Mouse (Mus musculus): ENCODE results near the gene Ptma. TPM values are rescaled to one million over a fixed set of nuclear protein-coding genes. Genes with fewer than 3 reads are reported as not detected.

Gene Ptma
- polyA plus RNA-seq, 1 experiment from 2014 or later = 2,611 TPM

DNA sequence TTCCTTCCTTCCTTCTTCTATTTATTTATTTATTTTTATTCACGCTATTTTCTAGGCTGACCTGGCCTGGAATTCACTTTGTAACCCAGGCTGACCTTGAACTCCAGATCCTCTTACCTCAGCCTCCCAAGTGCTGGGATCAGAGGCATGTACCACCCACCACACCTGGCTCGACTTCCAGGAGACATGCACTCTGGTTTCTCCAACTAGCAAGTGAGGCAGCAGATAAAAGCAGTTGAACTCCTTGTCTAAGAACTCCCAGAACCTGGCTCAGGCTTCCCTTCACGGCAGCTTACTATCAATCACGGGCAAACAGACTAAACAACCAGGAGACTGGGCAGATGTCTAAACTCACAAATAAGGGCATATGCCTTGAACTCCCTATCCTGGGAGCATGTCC is 25.8 kb upstream of the Ptma start:
- DNase-seq (ENCODE audit: low spot score) = no peak
- Histone ChIP-seq H3K27me3 (ENCODE audit: insufficient read depth, poor library complexity, severe bottlenecking) (no peaks in the 10 kb centered on the region), H3K4me1 (replicated peaks) (peaks cover 80% of the 10 kb centered on the region), H3K9me3 (no peaks in the 10 kb centered on the region), H3K27ac (peak overlapping the region; percentile 94), H3K4me3 (no peak overlapping the region), H3K36me3 (no peaks in the 10 kb centered on the region)
- 79% methylated on average over 4 of the region's 4 CpGs for WGBS

GRCm38 (mm10) chr1:86501114-86501532 is 25.4 kb upstream of the Ptma start:
- Histone ChIP-seq H3K27me3 (ENCODE audit: insufficient read depth, poor library complexity, severe bottlenecking) (no peaks in the 10 kb centered on the region), H3K9me3 (no peaks in the 10 kb centered on the region), H3K4me1 (replicated peaks) (peaks cover 85% of the 10 kb centered on the region), H3K36me3 (no peaks in the 10 kb centered on the region), H3K4me3 (0 out of 2 replicates have a peak overlapping the region, but pooled peaks have one; percentile 6), H3K27ac (peak overlapping the region; percentile 94)
- DNase-seq (ENCODE audit: low spot score) = peak; percentile 77
- 37% methylated on average over 6 of the region's 6 CpGs for WGBS

DNA sequence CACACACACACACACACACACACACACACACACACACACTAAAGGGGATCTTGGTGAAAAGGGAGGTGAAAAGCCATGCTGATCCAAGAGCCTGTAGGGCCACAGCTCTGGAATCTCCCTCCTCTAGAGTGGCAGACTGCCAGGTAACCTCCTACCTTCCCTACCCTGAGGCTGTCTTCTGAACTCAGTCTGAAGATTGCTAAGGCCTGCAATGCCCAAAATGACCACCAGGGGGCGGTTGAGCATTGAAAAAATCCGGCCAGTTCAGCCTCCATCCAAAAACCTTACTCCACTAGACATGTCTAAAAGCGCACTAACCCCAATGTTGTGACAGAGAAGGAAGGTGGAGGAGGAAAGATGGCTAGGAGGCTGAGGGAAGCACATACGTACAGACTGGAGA is 25.0 kb upstream of the Ptma start:
- Histone ChIP-seq H3K4me1 (replicated peaks) (peaks cover 89% of the 10 kb centered on the region), H3K4me3 (peak overlapping the region; percentile 32; the same call in 1 of the 2 replicates), H3K9me3 (no peaks in the 10 kb centered on the region), H3K27me3 (ENCODE audit: insufficient read depth, poor library complexity, severe bottlenecking) (no peaks in the 10 kb centered on the region), H3K27ac (peak overlapping the region; percentile 94), H3K36me3 (no peaks in the 10 kb centered on the region)
- DNase-seq (ENCODE audit: low spot score) = peak; percentile 93
- under 1% methylated on average over 4 of the region's 4 CpGs for WGBS

DNA sequence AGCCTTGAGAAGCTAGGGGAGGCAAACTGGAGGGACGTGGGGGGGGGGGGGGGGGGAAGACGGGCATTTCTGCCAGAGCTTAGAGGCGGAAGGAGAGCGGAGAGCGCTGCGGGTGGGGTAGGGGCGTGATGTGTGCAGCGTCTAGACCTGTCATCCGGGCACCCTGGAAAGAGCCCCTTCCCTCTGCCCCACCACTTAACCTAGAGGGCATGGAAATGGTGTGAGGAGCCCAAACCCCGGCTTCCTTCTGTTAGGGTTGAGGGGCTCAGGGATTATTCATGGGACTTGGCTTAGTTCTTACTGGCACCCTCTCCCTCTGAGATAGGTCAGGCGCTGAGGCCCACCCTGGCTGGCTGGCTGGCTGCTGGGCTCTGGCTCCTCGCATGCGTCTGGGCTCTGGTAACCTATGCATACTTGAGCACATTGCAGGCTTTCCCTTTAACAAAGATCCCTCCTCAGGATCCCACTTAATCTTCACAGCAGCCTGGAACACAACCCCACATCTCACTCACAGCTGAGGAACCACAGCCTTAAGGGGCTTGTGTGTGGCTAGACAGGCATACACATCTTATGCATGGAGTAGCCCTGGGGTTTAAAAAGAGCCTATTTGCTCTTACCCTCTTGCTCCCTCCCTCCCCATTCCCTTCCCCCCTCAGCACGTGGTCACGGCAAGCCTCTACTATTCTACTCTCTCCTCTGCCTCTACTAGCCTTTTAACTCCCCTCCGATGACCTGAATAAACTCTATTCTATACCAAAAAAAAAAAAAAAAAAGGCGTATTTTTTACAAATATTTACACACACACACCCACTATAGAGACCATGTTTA is 24.1 kb upstream of the Ptma start:
- Histone ChIP-seq H3K9me3 (no peaks in the 10 kb centered on the region), H3K27ac (peak overlapping the region; percentile 94), H3K4me1 (replicated peaks) (peaks cover 90% of the 10 kb centered on the region), H3K36me3 (no peaks in the 10 kb centered on the region), H3K27me3 (ENCODE audit: insufficient read depth, poor library complexity, severe bottlenecking) (no peaks in the 10 kb centered on the region), H3K4me3 (peak overlapping the region; percentile 51)
- WGBS = 12% methylated on average over 17 of the region's 17 CpGs
- peak; percentile 49 for DNase-seq (ENCODE audit: low spot score)

DNA sequence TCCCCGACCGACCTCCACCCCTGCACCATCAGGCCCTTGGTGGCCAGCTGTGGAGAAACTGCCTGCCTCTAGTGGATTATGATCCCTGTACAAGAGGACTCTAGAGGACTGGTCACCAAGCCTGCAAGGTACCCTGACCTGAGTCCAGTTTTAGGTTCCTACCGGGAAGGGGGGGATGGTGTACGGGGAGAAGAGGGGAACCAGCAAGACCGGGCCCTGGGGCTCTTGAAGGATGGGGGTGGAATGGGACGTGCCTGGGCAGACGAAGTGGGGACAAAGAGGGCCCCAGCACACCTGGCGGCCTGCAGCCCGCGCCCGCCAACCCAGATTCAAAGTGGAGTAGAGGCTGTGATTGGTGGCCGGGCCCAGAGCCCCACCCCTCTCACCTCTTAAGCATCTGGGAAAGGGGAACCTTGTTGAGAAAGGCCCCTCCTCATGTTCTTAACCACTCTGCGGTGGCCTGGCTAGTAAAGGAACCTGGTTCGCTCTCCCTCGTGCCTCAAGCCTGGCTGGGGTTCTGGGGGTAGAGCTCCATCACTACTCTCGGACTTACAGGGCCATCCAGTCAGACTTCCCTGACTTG is 23.3 kb upstream of the Ptma start:
- Histone ChIP-seq H3K27ac (peak overlapping the region; percentile 94), H3K27me3 (ENCODE audit: insufficient read depth, poor library complexity, severe bottlenecking) (no peaks in the 10 kb centered on the region), H3K9me3 (no peaks in the 10 kb centered on the region), H3K4me3 (peak overlapping the region; percentile 51), H3K36me3 (no peaks in the 10 kb centered on the region), H3K4me1 (replicated peaks) (peaks cover 88% of the 10 kb centered on the region)
- peak; percentile 77 for DNase-seq (ENCODE audit: low spot score)
- WGBS = 6% methylated on average over 16 of the region's 16 CpGs

GRCm38 (mm10) chr1:86503906-86504696 is 22.4 kb upstream of the Ptma start:
- Histone ChIP-seq H3K9me3 (no peaks in the 10 kb centered on the region), H3K36me3 (no peaks in the 10 kb centered on the region), H3K4me1 (replicated peaks) (peaks cover 83% of the 10 kb centered on the region), H3K27me3 (ENCODE audit: insufficient read depth, poor library complexity, severe bottlenecking) (no peaks in the 10 kb centered on the region), H3K4me3 (peak overlapping the region; percentile 51), H3K27ac (peak overlapping the region; percentile 94)
- DNase-seq (ENCODE audit: low spot score) = peak; percentile 99
- under 1% methylated on average over 64 of the region's 64 CpGs for WGBS

DNA sequence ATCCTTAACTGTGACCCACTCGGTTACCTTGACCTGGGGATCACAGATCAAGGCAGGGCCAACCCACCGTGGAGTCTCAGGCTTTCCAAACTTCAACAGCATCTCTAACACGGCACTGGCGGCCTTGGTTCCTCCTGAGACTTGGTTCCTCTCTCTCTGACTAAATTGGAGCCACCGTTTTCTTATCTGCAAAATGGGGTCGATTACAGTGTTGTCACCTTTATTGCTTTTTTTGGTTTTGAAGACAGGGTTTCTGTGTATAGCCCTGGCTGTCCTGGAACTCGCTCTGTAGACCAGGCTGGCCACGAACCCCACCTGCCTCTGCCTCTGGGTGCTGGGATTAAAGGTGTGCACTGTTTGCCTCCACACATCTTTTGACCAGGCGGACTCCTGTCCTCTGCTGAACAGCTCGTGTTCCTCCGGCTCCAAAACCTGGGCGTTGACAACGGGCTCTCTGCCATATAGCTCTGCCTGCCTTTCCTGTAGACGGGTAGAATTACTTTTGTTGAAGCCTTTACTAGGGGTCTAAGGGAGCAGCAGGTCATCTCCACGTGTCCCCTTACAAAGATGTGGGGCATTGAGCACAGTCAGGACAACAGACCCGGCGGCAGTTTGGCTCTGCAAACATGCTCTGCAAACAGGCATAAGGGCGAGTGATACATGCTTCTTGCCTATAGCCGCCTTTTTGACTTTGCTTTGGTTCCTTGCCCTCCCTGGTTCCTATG is 21.7 kb upstream of the Ptma start:
- Histone ChIP-seq H3K9me3 (no peaks in the 10 kb centered on the region), H3K36me3 (no peaks in the 10 kb centered on the region), H3K27me3 (ENCODE audit: insufficient read depth, poor library complexity, severe bottlenecking) (no peaks in the 10 kb centered on the region), H3K27ac (peak overlapping the region; percentile 94), H3K4me1 (replicated peaks) (peaks cover 87% of the 10 kb centered on the region), H3K4me3 (peak overlapping the region; percentile 51)
- peak; percentile 61 for DNase-seq (ENCODE audit: low spot score)
- 15% methylated on average over 19 of the region's 19 CpGs for WGBS

- peaks cover 86% of the 10 kb centered on the region for H3K4me1 ChIP-seq (replicated peaks)
- DNase-seq (ENCODE audit: low spot score) = peak; percentile 62
- H3K9me3 ChIP-seq = no peaks in the 10 kb centered on the region
- peak overlapping the region; percentile 51; the same call in 1 of the 2 replicates for H3K4me3 ChIP-seq
- no peaks in the 10 kb centered on the region for H3K36me3 ChIP-seq
- no peaks in the 10 kb centered on the region for H3K27me3 ChIP-seq (ENCODE audit: insufficient read depth, poor library complexity, severe bottlenecking)
- peak overlapping the region; percentile 94 for H3K27ac ChIP-seq
- WGBS = 38% methylated on average over 1 of the region's 1 CpGs
Measured at GRCm38 (mm10) chr1:86505461-86505860, 21.1 kb upstream of the Ptma start.

GRCm38 (mm10) chr1:86506420-86506819 is 20.1 kb upstream of the Ptma start:
- H3K4me3 ChIP-seq = no peak overlapping the region
- DNase-seq (ENCODE audit: low spot score) = no peak
- peak overlapping the region; percentile 94 for H3K27ac ChIP-seq
- H3K36me3 ChIP-seq = no peaks in the 10 kb centered on the region
- peaks cover 88% of the 10 kb centered on the region for H3K4me1 ChIP-seq (replicated peaks)
- no peaks in the 10 kb centered on the region for H3K27me3 ChIP-seq (ENCODE audit: insufficient read depth, poor library complexity, severe bottlenecking)
- 86% methylated on average over 5 of the region's 5 CpGs for WGBS
- no peaks in the 10 kb centered on the region for H3K9me3 ChIP-seq

GRCm38 (mm10) chr1:86507866-86508265 is 18.7 kb upstream of the Ptma start:
- peaks cover 83% of the 10 kb centered on the region for H3K4me1 ChIP-seq (replicated peaks)
- H3K4me3 ChIP-seq = no peak overlapping the region
- 86% methylated on average over 5 of the region's 5 CpGs for WGBS
- no peaks in the 10 kb centered on the region for H3K9me3 ChIP-seq
- no peaks in the 10 kb centered on the region for H3K27me3 ChIP-seq (ENCODE audit: insufficient read depth, poor library complexity, severe bottlenecking)
- no peaks in the 10 kb centered on the region for H3K36me3 ChIP-seq
- H3K27ac ChIP-seq = peak overlapping the region; percentile 67
- no peak for DNase-seq (ENCODE audit: low spot score)

DNA sequence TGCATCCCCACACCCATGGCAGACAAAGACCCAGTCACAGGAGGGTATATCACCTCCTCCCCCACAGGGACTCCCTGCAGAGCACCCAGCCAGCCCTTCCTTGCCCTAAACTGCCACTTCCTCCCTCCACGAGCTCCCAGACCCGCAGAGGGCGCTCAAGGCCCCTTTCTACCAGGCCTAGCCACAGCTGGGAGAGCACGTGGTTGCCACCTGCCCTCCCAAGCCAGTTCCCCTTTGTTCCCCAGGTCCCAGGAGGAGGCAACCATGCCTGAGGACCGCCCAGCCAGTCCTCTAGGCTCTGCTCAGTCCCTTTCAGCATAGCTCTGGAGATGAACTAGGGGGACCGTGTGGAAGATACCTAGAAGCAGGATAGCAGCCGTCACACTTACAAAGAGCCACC is 17.1 kb upstream of the Ptma start:
- DNase-seq (ENCODE audit: low spot score) = peak; percentile 91
- Histone ChIP-seq H3K4me1 (replicated peaks) (peaks cover 71% of the 10 kb centered on the region), H3K36me3 (no peaks in the 10 kb centered on the region), H3K27ac (peak overlapping the region; percentile 87), H3K27me3 (ENCODE audit: insufficient read depth, poor library complexity, severe bottlenecking) (no peaks in the 10 kb centered on the region), H3K9me3 (no peaks in the 10 kb centered on the region), H3K4me3 (peak overlapping the region; percentile 2)
- WGBS = 5% methylated on average over 7 of the region's 7 CpGs

DNA sequence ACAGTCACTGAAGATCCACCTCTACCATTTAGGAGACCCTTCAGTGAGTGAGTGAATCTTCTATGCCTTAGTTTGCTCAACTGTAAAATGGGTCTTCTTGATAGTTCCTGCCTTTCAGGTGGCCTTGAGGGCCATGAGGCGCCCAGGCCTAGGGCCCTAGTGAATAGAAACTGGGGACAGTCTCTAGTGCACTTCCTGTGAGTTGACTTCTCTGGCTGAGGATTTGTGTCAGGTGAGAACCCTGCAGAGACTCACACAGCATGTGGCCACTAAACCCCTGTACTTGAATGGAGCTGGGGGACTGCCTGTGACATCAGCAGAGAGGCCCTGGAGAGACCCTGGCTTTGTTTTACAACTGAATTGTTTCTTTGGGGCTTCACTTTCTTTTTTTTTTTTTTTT is 16.3 kb upstream of the Ptma start:
- no peaks in the 10 kb centered on the region for H3K36me3 ChIP-seq
- DNase-seq (ENCODE audit: low spot score) = no peak
- H3K9me3 ChIP-seq = no peaks in the 10 kb centered on the region
- no peak overlapping the region for H3K4me3 ChIP-seq
- WGBS = 87% methylated on average over 1 of the region's 1 CpGs
- no peaks in the 10 kb centered on the region for H3K27me3 ChIP-seq (ENCODE audit: insufficient read depth, poor library complexity, severe bottlenecking)
- peak overlapping the region; percentile 87 for H3K27ac ChIP-seq
- H3K4me1 ChIP-seq (replicated peaks) = peaks cover 62% of the 10 kb centered on the region
